Mouse (Mus musculus): ENCODE results near the gene Cnga1. TPM values are rescaled to one million over a fixed set of nuclear protein-coding genes. Genes with fewer than 3 reads are reported as not detected.

Cnga1 gene
- polyA plus RNA-seq, 1 experiment from 2014 or later: not detected

DNA sequence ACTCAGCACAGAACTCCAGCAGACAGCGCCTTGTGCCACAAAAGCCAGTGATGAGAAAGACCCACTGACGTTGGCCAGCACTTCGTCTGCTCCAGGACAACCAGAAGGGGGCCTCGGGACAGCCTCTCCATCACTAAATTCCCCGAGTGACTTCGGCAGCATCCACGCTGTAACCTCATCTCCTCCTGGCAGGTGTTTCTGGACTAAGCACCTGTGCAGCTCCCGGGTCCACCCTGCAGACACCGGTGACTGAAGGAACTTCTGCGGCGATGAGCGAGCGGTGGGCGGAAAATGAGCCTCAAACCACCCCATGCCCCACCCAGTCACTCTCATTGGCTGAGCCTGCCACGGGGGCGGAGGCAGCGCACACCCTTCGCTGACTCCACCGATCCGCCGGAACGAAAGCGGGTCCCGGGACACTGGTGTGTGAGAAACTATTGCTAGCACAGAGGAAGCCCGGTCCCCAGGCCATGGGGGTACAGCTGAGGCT, 3.4 kb upstream of the Cnga1 start, which contains the start of gene Nipal1:
TSS of gene Nipal1 (plus strand) at position 378 of the 490 bp plus-strand sequence.
- Histone ChIP-seq H3K4me3 (ENCODE audit: low read length) (peak within 1 kb of the TSS; percentile 55), H3K4me1 (ENCODE audit: control insufficient read depth, insufficient read depth, low read depth, low read length) (peaks cover 8% of the 10 kb centered on the region), H3K27ac (ENCODE audit: low read depth, low read length) (no peak within 1 kb of the TSS), H3K4me2 (ENCODE audit: low read length) (peak within 1 kb of the TSS; percentile 98), H3K36me3 (ENCODE audit: control insufficient read depth, insufficient read depth, low read length) (no peaks in the 10 kb centered on the region), H3K27me3 (replicated peaks; ENCODE audit: control insufficient read depth, insufficient read depth, low read length) (peaks cover 11% of the 10 kb centered on the region; the same call in 1 of the 2 replicates), H3K9ac (ENCODE audit: low read depth, low read length) (peak within 1 kb of the TSS; percentile 59), H3K9me3 (ENCODE audit: control insufficient read depth, low read length) (no peaks in the 10 kb centered on the region)
- 0% methylated on average over 25 of the region's 25 CpGs for WGBS
- ATAC-seq: peak; percentile 95

DNA sequence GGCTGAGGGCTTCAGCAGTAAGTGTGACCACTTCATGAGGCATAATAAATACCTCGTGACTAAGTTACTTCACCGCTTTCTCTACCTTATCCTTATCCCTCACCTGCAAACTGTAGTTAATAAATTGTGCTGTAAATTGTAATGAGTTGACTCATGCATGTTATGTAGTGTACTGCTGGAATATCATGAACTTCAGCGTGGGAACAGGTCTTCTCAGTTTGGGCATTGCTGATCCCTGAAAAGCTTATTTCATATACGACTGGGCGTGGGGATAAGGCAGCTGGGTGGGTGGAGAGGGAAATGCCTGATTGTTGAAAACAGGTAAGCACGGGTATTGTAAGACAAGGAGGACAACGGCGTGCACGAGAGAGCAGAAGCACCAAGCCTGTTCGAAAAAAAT, 2.9 kb upstream of the Cnga1 start:
- Histone ChIP-seq H3K27me3 (replicated peaks; ENCODE audit: control insufficient read depth, insufficient read depth, low read length) (peaks cover 11% of the 10 kb centered on the region; the same call in 1 of the 2 replicates), H3K4me1 (ENCODE audit: control insufficient read depth, insufficient read depth, low read depth, low read length) (peaks cover 8% of the 10 kb centered on the region), H3K4me3 (ENCODE audit: low read length) (peak overlapping the region; percentile 55), H3K9ac (ENCODE audit: low read depth, low read length) (peak overlapping the region; percentile 59; the same call in 1 of the 2 replicates), H3K36me3 (ENCODE audit: control insufficient read depth, insufficient read depth, low read length) (no peaks in the 10 kb centered on the region), H3K9me3 (ENCODE audit: control insufficient read depth, low read length) (no peaks in the 10 kb centered on the region), H3K4me2 (ENCODE audit: low read length) (peak overlapping the region; percentile 98), H3K27ac (ENCODE audit: low read depth, low read length) (no peak overlapping the region)
- no peak for ATAC-seq
- WGBS: 26% methylated on average over 10 of the region's 10 CpGs

DNA sequence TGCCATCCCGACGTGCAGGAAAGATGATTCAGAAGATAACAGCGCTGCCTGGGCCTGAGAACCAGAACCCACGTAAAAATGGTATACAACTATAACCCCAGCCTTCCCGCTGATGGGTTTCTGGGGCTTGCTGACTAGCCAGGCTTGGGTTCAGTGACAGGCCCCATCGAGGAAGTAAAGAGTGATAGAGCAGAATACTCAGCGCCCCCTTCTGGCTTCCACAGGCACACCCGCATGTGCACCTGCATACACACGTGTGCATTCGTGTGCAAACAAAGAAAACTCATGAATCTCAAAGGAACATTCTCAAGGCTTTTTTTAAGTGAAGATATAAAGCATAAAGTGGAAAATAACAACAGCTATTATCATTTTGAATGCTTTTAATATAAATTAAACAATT, 2.1 kb upstream of the Cnga1 start:
- Histone ChIP-seq H3K9me3 (ENCODE audit: control insufficient read depth, low read length) (no peaks in the 10 kb centered on the region), H3K4me3 (ENCODE audit: low read length) (no peak overlapping the region), H3K27me3 (replicated peaks; ENCODE audit: control insufficient read depth, insufficient read depth, low read length) (peaks cover 11% of the 10 kb centered on the region; the same call in 1 of the 2 replicates), H3K9ac (ENCODE audit: low read depth, low read length) (no peak overlapping the region), H3K36me3 (ENCODE audit: control insufficient read depth, insufficient read depth, low read length) (no peaks in the 10 kb centered on the region), H3K4me2 (ENCODE audit: low read length) (no peak overlapping the region), H3K27ac (ENCODE audit: low read depth, low read length) (no peak overlapping the region), H3K4me1 (ENCODE audit: control insufficient read depth, insufficient read depth, low read depth, low read length) (peaks cover 8% of the 10 kb centered on the region)
- WGBS: 40% methylated on average over 10 of the region's 10 CpGs
- ATAC-seq: no peak

GRCm38 (mm10) chr5:72643655-72644054, 420 bp downstream of the Cnga1 start:
- no peak overlapping the region for H3K4me3 ChIP-seq (ENCODE audit: low read length)
- H3K9ac ChIP-seq (ENCODE audit: low read depth, low read length): no peak overlapping the region
- no peak for ATAC-seq
- peaks cover 7% of the 10 kb centered on the region; the same call in 1 of the 2 replicates for H3K27me3 ChIP-seq (replicated peaks; ENCODE audit: control insufficient read depth, insufficient read depth, low read length)
- no peak overlapping the region for H3K4me2 ChIP-seq (ENCODE audit: low read length)
- H3K36me3 ChIP-seq (ENCODE audit: control insufficient read depth, insufficient read depth, low read length): no peaks in the 10 kb centered on the region
- H3K9me3 ChIP-seq (ENCODE audit: control insufficient read depth, low read length): no peaks in the 10 kb centered on the region
- peaks cover 8% of the 10 kb centered on the region for H3K4me1 ChIP-seq (ENCODE audit: control insufficient read depth, insufficient read depth, low read depth, low read length)
- H3K27ac ChIP-seq (ENCODE audit: low read depth, low read length): no peak overlapping the region
- 73% methylated on average over 7 of the region's 7 CpGs for WGBS

DNA sequence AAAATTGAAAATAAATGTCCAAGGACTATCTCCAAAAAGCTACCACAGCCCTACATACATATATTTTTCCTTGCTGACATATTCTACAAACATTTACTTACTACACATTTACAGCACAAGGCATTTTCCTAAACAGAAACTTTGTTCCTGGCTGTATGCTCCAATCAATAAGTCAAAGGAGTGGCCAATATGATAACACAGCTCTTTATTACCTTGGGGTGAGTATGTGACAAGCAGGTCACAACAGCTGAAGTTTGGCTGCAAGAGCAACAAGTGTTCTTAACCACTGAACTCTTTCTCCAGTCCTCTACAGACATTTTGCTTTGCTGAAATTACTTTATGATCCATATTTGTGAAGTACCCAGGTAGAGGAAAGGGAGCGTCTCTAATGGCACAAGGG, 4.0 kb downstream of the Cnga1 start:
- Histone ChIP-seq H3K4me1 (ENCODE audit: control insufficient read depth, insufficient read depth, low read depth, low read length) (no peaks in the 10 kb centered on the region), H3K27ac (ENCODE audit: low read depth, low read length) (no peak overlapping the region), H3K36me3 (ENCODE audit: control insufficient read depth, insufficient read depth, low read length) (no peaks in the 10 kb centered on the region), H3K4me3 (ENCODE audit: low read length) (no peak overlapping the region), H3K9ac (ENCODE audit: low read depth, low read length) (no peak overlapping the region), H3K9me3 (ENCODE audit: control insufficient read depth, low read length) (no peaks in the 10 kb centered on the region), H3K4me2 (ENCODE audit: low read length) (no peak overlapping the region), H3K27me3 (replicated peaks; ENCODE audit: control insufficient read depth, insufficient read depth, low read length) (no peaks in the 10 kb centered on the region)
- ATAC-seq: no peak
- WGBS: 100% methylated on average over 1 of the region's 1 CpGs

GRCm38 (mm10) chr5:72636576-72636975, 7.5 kb downstream of the Cnga1 start:
- Histone ChIP-seq H3K27me3 (replicated peaks; ENCODE audit: control insufficient read depth, insufficient read depth, low read length) (no peaks in the 10 kb centered on the region), H3K4me2 (ENCODE audit: low read length) (no peak overlapping the region), H3K36me3 (ENCODE audit: control insufficient read depth, insufficient read depth, low read length) (no peaks in the 10 kb centered on the region), H3K4me1 (ENCODE audit: control insufficient read depth, insufficient read depth, low read depth, low read length) (no peaks in the 10 kb centered on the region), H3K9me3 (ENCODE audit: control insufficient read depth, low read length) (no peaks in the 10 kb centered on the region), H3K27ac (ENCODE audit: low read depth, low read length) (no peak overlapping the region), H3K4me3 (ENCODE audit: low read length) (no peak overlapping the region), H3K9ac (ENCODE audit: low read depth, low read length) (no peak overlapping the region)
- ATAC-seq: no peak
- 90% methylated on average over 3 of the region's 3 CpGs for whole genome bisulfite sequencing

DNA sequence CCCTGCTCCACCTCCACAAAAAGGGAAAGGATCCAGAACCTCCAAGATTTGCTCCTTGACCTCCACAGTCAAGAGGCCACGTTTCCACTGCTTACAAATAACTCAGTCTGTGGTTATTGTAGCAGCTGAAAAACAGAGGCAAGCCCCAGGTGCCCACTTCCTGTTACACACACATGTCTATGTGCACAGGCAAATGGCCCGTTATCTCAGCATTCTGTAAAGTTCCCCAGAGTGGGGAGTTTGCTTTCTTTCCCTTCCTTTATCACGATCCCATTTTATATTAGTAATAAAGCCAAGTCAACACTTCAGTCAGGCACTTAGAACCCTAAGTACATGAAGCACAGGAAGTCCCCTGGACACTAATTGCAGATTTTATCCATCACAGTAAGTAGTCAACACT, 8.0 kb downstream of the Cnga1 start:
- ATAC-seq: no peak
- H3K4me1 ChIP-seq (ENCODE audit: control insufficient read depth, insufficient read depth, low read depth, low read length): no peaks in the 10 kb centered on the region
- WGBS: 68% methylated on average over 3 of the region's 3 CpGs
- no peak overlapping the region for H3K4me2 ChIP-seq (ENCODE audit: low read length)
- no peaks in the 10 kb centered on the region for H3K9me3 ChIP-seq (ENCODE audit: control insufficient read depth, low read length)
- H3K27me3 ChIP-seq (replicated peaks; ENCODE audit: control insufficient read depth, insufficient read depth, low read length): no peaks in the 10 kb centered on the region
- no peak overlapping the region for H3K4me3 ChIP-seq (ENCODE audit: low read length)
- H3K36me3 ChIP-seq (ENCODE audit: control insufficient read depth, insufficient read depth, low read length): no peaks in the 10 kb centered on the region
- no peak overlapping the region for H3K27ac ChIP-seq (ENCODE audit: low read depth, low read length)
- no peak overlapping the region for H3K9ac ChIP-seq (ENCODE audit: low read depth, low read length)

DNA sequence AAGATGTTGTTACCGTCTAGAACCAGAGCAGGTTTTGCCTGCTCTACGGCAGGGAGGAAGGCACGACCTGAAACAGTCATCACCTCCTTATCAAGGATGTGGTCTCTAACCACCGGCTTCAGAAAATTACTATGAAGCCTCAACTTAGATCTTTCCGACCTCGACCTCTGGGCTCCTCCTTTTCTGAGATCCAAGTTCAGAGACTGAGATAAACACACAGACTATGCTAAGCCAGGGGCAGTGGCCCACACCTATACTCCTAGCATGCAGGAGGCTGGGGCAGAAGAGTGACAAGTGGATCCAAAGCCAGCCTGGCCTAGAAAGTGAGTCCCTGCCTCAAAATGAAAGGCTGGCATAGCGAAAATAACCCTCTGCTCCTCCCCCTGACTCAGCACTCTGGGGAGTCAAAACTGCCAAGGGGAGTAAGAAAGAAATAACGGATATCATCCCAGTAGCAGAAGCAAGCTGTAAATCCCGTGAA, 9.2 kb downstream of the Cnga1 start:
- H3K4me3 ChIP-seq (ENCODE audit: low read length): no peak overlapping the region
- H3K4me1 ChIP-seq (ENCODE audit: control insufficient read depth, insufficient read depth, low read depth, low read length): no peaks in the 10 kb centered on the region
- no peak overlapping the region for H3K4me2 ChIP-seq (ENCODE audit: low read length)
- H3K36me3 ChIP-seq (ENCODE audit: control insufficient read depth, insufficient read depth, low read length): no peaks in the 10 kb centered on the region
- H3K9me3 ChIP-seq (ENCODE audit: control insufficient read depth, low read length): no peaks in the 10 kb centered on the region
- H3K27me3 ChIP-seq (replicated peaks; ENCODE audit: control insufficient read depth, insufficient read depth, low read length): no peaks in the 10 kb centered on the region
- H3K9ac ChIP-seq (ENCODE audit: low read depth, low read length): no peak overlapping the region
- no peak for ATAC-seq
- WGBS: 87% methylated on average over 9 of the region's 9 CpGs
- H3K27ac ChIP-seq (ENCODE audit: low read depth, low read length): no peak overlapping the region

DNA sequence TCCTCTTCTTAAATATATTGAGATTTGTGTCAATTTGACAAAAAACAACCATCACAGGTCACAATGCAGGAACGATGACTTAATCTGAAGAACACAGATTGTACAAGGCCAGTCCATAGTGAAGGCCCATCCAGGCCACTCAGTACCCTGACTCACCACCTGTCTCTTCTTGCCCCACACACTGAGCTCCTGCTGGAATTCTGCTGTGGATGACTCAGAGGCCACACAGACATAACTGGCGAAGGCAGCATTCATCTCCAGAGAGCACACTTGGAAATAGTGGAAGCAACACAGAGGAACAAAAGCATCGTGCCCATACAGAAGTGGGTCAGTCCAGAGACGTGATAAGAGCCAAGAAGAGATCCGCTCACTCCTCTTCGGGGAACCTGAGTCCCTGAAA, 14.0 kb downstream of the Cnga1 start:
- no peak overlapping the region for H3K4me3 ChIP-seq (ENCODE audit: low read length)
- no peak overlapping the region for H3K27ac ChIP-seq (ENCODE audit: low read depth, low read length)
- 89% methylated on average over 6 of the region's 6 CpGs for WGBS
- no peak for ATAC-seq
- no peaks in the 10 kb centered on the region for H3K9me3 ChIP-seq (ENCODE audit: control insufficient read depth, low read length)
- H3K4me2 ChIP-seq (ENCODE audit: low read length): no peak overlapping the region
- no peaks in the 10 kb centered on the region for H3K27me3 ChIP-seq (replicated peaks; ENCODE audit: control insufficient read depth, insufficient read depth, low read length)
- no peak overlapping the region for H3K9ac ChIP-seq (ENCODE audit: low read depth, low read length)
- H3K4me1 ChIP-seq (ENCODE audit: control insufficient read depth, insufficient read depth, low read depth, low read length): no peaks in the 10 kb centered on the region
- H3K36me3 ChIP-seq (ENCODE audit: control insufficient read depth, insufficient read depth, low read length): no peaks in the 10 kb centered on the region

Measured in hindbrain, embryonic 16.5 days (tissue).